Mouse (Mus musculus) limb, embryonic 10.5 days (tissue): ENCODE results near the gene Capn15. TPM values are rescaled to one million over a fixed set of nuclear protein-coding genes. Genes with fewer than 3 reads are reported as not detected.

Source experiments
- DNase-seq: peaks from one replicate; pipeline ENCODE4 v3.0.0-alpha.2; 2017; ENCODE audit warnings: low spot score
- H3K27ac ChIP-seq: fragments of 300-500 bp; sonication (generic); 2 replicates; pipeline ENCODE4 v1.5.1; 2016; ENCODE audit warnings: mild to moderate bottlenecking
- H3K27me3 ChIP-seq: fragments of 300-500 bp; sonication (generic); 2 replicates; pipeline ENCODE4 v1.6.1; 2016; ENCODE audit warnings: low read depth, mild to moderate bottlenecking; ENCODE audit not compliant: poor library complexity, severe bottlenecking
- H3K36me3 ChIP-seq: fragments of 300-500 bp; sonication (generic); 2 replicates; pipeline ENCODE4 v1.6.1; 2016; ENCODE audit warnings: mild to moderate bottlenecking, moderate library complexity
- H3K4me1 ChIP-seq: fragments of 300-500 bp; sonication (generic); 2 replicates; pipeline ENCODE4 v1.6.1; 2016
- H3K4me3 ChIP-seq: fragments of 300-500 bp; sonication (generic); 2 replicates; pipeline ENCODE4 v1.5.1; 2016; ENCODE audit warnings: mild to moderate bottlenecking, moderate library complexity
- H3K9me3 ChIP-seq: fragments of 300-500 bp; sonication (generic); replicated peaks from 2 replicates; pipeline ENCODE4 v1.6.1; 2016; ENCODE audit warnings: mild to moderate bottlenecking
- WGBS: fragments of 180-500 bp; shearing (Covaris S2); methylation state at CpG from one replicate; pipeline ENCODE4 v1.1.7; 2016; 5-methylcytosine and 5-hydroxymethylcytosine counted together
- polyA plus RNA-seq: library from polyadenylated mRNA; unstranded; fragments of >200 nt; fragmentation: Nextera tagmentation; extraction: Ambion mirVana; gene quantifications from 2 replicates; pipeline ENCODE4 v1.2.1, GENCODE M21; 2016

The Capn15 gene
- polyA plus RNA-seq, 1 experiment from 2014 or later: 38.7 TPM

- peak overlapping the region; percentile 22; the same call in 1 of the 2 replicates for H3K4me3 ChIP-seq
Measured at GRCm38 (mm10) chr17:26011841-26012460, 26.4 kb upstream of the Capn15 start.

DNA sequence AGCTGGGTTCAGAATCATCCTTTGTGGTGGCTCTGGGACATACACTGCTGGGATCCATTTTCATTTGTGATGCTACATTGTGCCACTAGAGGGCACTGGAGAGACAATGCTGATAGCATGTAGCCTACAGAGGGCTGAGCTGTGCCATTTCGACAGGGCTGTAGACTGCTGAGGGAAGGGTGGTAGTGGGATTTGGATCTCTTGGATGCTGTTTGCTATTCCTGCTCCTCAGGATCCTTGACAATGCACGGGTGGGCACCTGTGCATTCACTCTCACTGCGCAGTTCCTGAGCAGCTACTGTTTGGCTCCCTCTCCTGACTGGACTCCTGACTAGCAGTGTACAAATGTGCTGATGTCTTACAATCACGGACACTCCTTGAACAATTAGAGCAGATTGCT lies 23.9 kb upstream of the Capn15 start:
- H3K27me3 ChIP-seq: no peaks in the 10 kb centered on the region
- WGBS: 39% methylated on average over 4 of the region's 4 CpGs
- H3K4me1 ChIP-seq: peaks cover 13% of the 10 kb centered on the region
- DNase-seq: peak; percentile 72
- no peak overlapping the region for H3K4me3 ChIP-seq
- no peaks in the 10 kb centered on the region for H3K9me3 ChIP-seq
- peaks cover 79% of the 10 kb centered on the region for H3K36me3 ChIP-seq
- no peak overlapping the region for H3K27ac ChIP-seq

More at GRCm38 (mm10) chr17:26011841-26012460, 26.4 kb upstream of the Capn15 start:
- no peaks in the 10 kb centered on the region for H3K9me3 ChIP-seq
- no peak overlapping the region for H3K27ac ChIP-seq
- peaks cover 70% of the 10 kb centered on the region for H3K36me3 ChIP-seq
- 7% methylated on average over 15 of the region's 15 CpGs for WGBS
- H3K4me1 ChIP-seq: peaks cover 6% of the 10 kb centered on the region
- H3K27me3 ChIP-seq: no peaks in the 10 kb centered on the region
- peak; percentile 82 for DNase-seq

- Histone ChIP-seq H3K27ac (no peak overlapping the region), H3K36me3 (peaks cover 79% of the 10 kb centered on the region)
- no peak for DNase-seq
Measured at GRCm38 (mm10) chr17:26008787-26009186, 23.2 kb upstream of the Capn15 start.

GRCm38 (mm10) chr17:26008331-26008730 lies 22.7 kb upstream of the Capn15 start:
- Histone ChIP-seq H3K27ac (no peak overlapping the region), H3K4me3 (no peak overlapping the region), H3K4me1 (peaks cover 13% of the 10 kb centered on the region)

More at GRCm38 (mm10) chr17:26008787-26009186, 23.2 kb upstream of the Capn15 start:
- 90% methylated on average over 7 of the region's 7 CpGs for WGBS
- Histone ChIP-seq H3K4me1 (peaks cover 13% of the 10 kb centered on the region), H3K4me3 (no peak overlapping the region), H3K27me3 (no peaks in the 10 kb centered on the region), H3K9me3 (no peaks in the 10 kb centered on the region)

DNA sequence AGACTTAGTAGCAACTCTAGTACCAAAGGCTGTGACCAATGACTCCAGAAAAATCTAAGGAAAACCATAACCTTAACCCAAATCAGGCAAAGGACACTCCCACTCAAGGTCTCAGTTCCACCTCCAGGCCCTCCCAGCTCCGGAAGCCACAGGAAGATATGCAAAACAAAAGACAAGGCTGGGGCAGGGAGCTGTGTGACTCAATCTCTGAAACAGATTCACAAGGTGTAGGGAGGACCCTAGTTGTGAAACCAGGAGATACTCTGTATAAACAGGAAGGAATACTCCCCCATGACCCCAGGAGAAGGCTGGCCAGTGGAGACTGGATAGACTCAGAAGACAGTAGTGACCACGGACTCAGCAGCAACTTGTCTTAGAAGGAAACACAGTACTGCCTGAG lies 22.1 kb upstream of the Capn15 start:
- 73% methylated on average over 2 of the region's 2 CpGs for WGBS
- H3K4me3 ChIP-seq: no peak overlapping the region
- peaks cover 13% of the 10 kb centered on the region for H3K4me1 ChIP-seq
- peaks cover 81% of the 10 kb centered on the region for H3K36me3 ChIP-seq
- no peaks in the 10 kb centered on the region for H3K27me3 ChIP-seq
- DNase-seq: no peak
- H3K27ac ChIP-seq: no peak overlapping the region
- no peaks in the 10 kb centered on the region for H3K9me3 ChIP-seq

More at GRCm38 (mm10) chr17:26008331-26008730, 22.7 kb upstream of the Capn15 start:
- no peaks in the 10 kb centered on the region for H3K27me3 ChIP-seq
- no peaks in the 10 kb centered on the region for H3K9me3 ChIP-seq
- no peak for DNase-seq
- H3K36me3 ChIP-seq: peaks cover 79% of the 10 kb centered on the region

- no peaks in the 10 kb centered on the region for H3K9me3 ChIP-seq
- 0 out of 2 replicates have a peak, but pooled peaks cover 7% of the 10 kb centered on the region for H3K4me1 ChIP-seq
- H3K4me3 ChIP-seq: no peak overlapping the region
- no peak overlapping the region for H3K27ac ChIP-seq
- peaks cover 81% of the 10 kb centered on the region for H3K36me3 ChIP-seq
- DNase-seq: no peak
- no peaks in the 10 kb centered on the region for H3K27me3 ChIP-seq
- WGBS: 78% methylated on average over 10 of the region's 10 CpGs
Measured at GRCm38 (mm10) chr17:26005731-26006450, 20.3 kb upstream of the Capn15 start.

GRCm38 (mm10) chr17:26004711-26005110 lies 19.1 kb upstream of the Capn15 start:
- Histone ChIP-seq H3K4me3 (no peak overlapping the region), H3K9me3 (no peaks in the 10 kb centered on the region), H3K36me3 (peaks cover 75% of the 10 kb centered on the region), H3K27me3 (no peaks in the 10 kb centered on the region), H3K27ac (no peak overlapping the region), H3K4me1 (0 out of 2 replicates have a peak, but pooled peaks cover 7% of the 10 kb centered on the region)
- 92% methylated on average over 15 of the region's 15 CpGs for WGBS
- DNase-seq: no peak

GRCm38 (mm10) chr17:26003864-26004263 lies 18.3 kb upstream of the Capn15 start:
- H3K9me3 ChIP-seq: no peaks in the 10 kb centered on the region
- 91% methylated on average over 2 of the region's 2 CpGs for WGBS
- no peaks in the 10 kb centered on the region for H3K27me3 ChIP-seq
- H3K4me1 ChIP-seq: 0 out of 2 replicates have a peak, but pooled peaks cover 7% of the 10 kb centered on the region
- no peak overlapping the region for H3K27ac ChIP-seq
- peaks cover 73% of the 10 kb centered on the region for H3K36me3 ChIP-seq
- H3K4me3 ChIP-seq: no peak overlapping the region
- DNase-seq: no peak

- WGBS: 92% methylated on average over 11 of the region's 11 CpGs
- Histone ChIP-seq H3K4me3 (no peak overlapping the region), H3K27me3 (no peaks in the 10 kb centered on the region), H3K36me3 (peaks cover 70% of the 10 kb centered on the region), H3K27ac (no peak overlapping the region), H3K9me3 (no peaks in the 10 kb centered on the region), H3K4me1 (no peaks in the 10 kb centered on the region)
- no peak for DNase-seq
Measured at GRCm38 (mm10) chr17:25998425-25998824, 12.8 kb upstream of the Capn15 start.

GRCm38 (mm10) chr17:25993489-25993888 lies 7.9 kb upstream of the Capn15 start:
- no peaks in the 10 kb centered on the region for H3K27me3 ChIP-seq
- H3K4me3 ChIP-seq: no peak overlapping the region
- H3K9me3 ChIP-seq: no peaks in the 10 kb centered on the region
- WGBS: 92% methylated on average over 3 of the region's 3 CpGs
- no peak overlapping the region for H3K27ac ChIP-seq
- no peaks in the 10 kb centered on the region for H3K4me1 ChIP-seq
- DNase-seq: no peak
- peaks cover 89% of the 10 kb centered on the region for H3K36me3 ChIP-seq

- Histone ChIP-seq H3K27me3 (no peaks in the 10 kb centered on the region), H3K27ac (no peak overlapping the region), H3K4me1 (no peaks in the 10 kb centered on the region), H3K9me3 (no peaks in the 10 kb centered on the region), H3K4me3 (no peak overlapping the region), H3K36me3 (peaks cover 83% of the 10 kb centered on the region)
- no peak for DNase-seq
- 92% methylated on average over 4 of the region's 4 CpGs for WGBS
Measured at GRCm38 (mm10) chr17:25992274-25992673, 6.7 kb upstream of the Capn15 start.

DNA sequence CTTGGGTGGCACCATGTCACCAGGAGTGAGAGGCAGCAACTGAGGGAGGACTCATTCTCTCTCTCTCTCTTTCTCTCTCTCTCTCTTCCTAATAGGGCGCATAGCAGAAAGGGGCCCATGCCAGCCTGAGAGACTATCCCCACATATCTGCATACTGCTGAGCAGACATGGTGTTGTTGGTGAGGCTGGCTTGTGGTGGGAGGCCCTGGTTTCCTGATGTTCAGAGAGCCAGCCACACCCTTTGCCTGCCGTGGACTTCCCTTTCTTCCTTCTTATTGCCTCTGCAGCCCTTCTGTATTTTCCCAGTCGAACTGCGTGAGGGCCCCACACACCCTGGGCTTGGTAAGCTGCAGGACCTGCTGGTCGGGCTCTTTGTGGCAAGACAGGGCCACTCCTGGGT lies 4.7 kb upstream of the Capn15 start:
- WGBS: 91% methylated on average over 5 of the region's 5 CpGs
- peaks cover 8% of the 10 kb centered on the region; the same call in 1 of the 2 replicates for H3K4me1 ChIP-seq

GRCm38 (mm10) chr17:25984556-25985305 lies 865 bp downstream of the Capn15 start:
- Histone ChIP-seq H3K4me1 (peaks cover 32% of the 10 kb centered on the region), H3K4me3 (peak overlapping the region; percentile 94), H3K9me3 (no peaks in the 10 kb centered on the region), H3K27ac (peak overlapping the region; percentile 94), H3K27me3 (no peaks in the 10 kb centered on the region), H3K36me3 (peaks cover 32% of the 10 kb centered on the region)
- 12% methylated on average over 17 of the region's 17 CpGs for WGBS
- DNase-seq: no peak

More for the DNA sequence above, 4.7 kb upstream of the Capn15 start:
- DNase-seq: no peak
- no peak overlapping the region for H3K27ac ChIP-seq
- no peak overlapping the region for H3K4me3 ChIP-seq
- no peaks in the 10 kb centered on the region for H3K27me3 ChIP-seq
- H3K36me3 ChIP-seq: peaks cover 75% of the 10 kb centered on the region
- H3K9me3 ChIP-seq: no peaks in the 10 kb centered on the region
